Mouse (Mus musculus) skeletal muscle tissue, adult 2 months (tissue): ENCODE data around the gene Rxfp1.
"Not testable (repeated sequence)": the region's sequence is repeated elsewhere in the genome, so short reads cannot be mapped to it uniquely, and the experiment has no call there.

Source experiments
- DNase-seq: peaks from one replicate; pipeline ENCODE4 v3.0.0-alpha.2; 2012; ENCODE audit warnings: low read depth, low spot score

Gene Rxfp1

GRCm38 (mm10) chr3:79737780-79738179 lies at the start of gene Rxfp1:
Gene Rxfp1 (minus strand): TSS chr3:79737880.
- no peak for DNase-seq

- DNase-seq = no peak
Observed at GRCm38 (mm10) chr3:79784362-79784736, 46.7 kb upstream of the Rxfp1 start.

- DNase-seq = peak; percentile 34
Observed at GRCm38 (mm10) chr3:79783630-79784361, 46.1 kb upstream of the Rxfp1 start.

GRCm38 (mm10) chr3:79772701-79773100 lies 35.0 kb upstream of the Rxfp1 start:
- DNase-seq = peak; percentile 62

- DNase-seq = no peak
Observed at GRCm38 (mm10) chr3:79753736-79754135, 16.1 kb upstream of the Rxfp1 start.

- DNase-seq = no peak
Observed at GRCm38 (mm10) chr3:79746585-79746984, 8.9 kb upstream of the Rxfp1 start.

GRCm38 (mm10) chr3:79745101-79745500 lies 7.4 kb upstream of the Rxfp1 start:
- no peak for DNase-seq

- peak; percentile 13 for DNase-seq
Observed at GRCm38 (mm10) chr3:79744415-79744814, 6.7 kb upstream of the Rxfp1 start.

- DNase-seq = no peak
Observed at GRCm38 (mm10) chr3:79740351-79740750, 2.7 kb upstream of the Rxfp1 start.

GRCm38 (mm10) chr3:79738451-79738850 lies 771 bp upstream of the Rxfp1 start:
- DNase-seq = no peak

GRCm38 (mm10) chr3:79726506-79727075 lies 11.1 kb downstream of the Rxfp1 start:
- no peak for DNase-seq

GRCm38 (mm10) chr3:79720756-79721484 lies 16.8 kb downstream of the Rxfp1 start:
- DNase-seq = no peak

GRCm38 (mm10) chr3:79706436-79706835 lies 31.2 kb downstream of the Rxfp1 start:
- DNase-seq = no peak

GRCm38 (mm10) chr3:79703135-79703534 lies 34.5 kb downstream of the Rxfp1 start:
- no peak for DNase-seq

- DNase-seq = no peak
Observed at GRCm38 (mm10) chr3:79691957-79692356, 45.7 kb downstream of the Rxfp1 start.

- peak; percentile 83 for DNase-seq
Observed at GRCm38 (mm10) chr3:79690111-79690651, 47.5 kb downstream of the Rxfp1 start.

- not testable (repeated sequence) for DNase-seq
Observed at GRCm38 (mm10) chr3:79688101-79688500, 49.6 kb downstream of the Rxfp1 start.

- DNase-seq = no peak
Observed at GRCm38 (mm10) chr3:79683529-79683928, 54.2 kb downstream of the Rxfp1 start.

- DNase-seq = no peak
Observed at GRCm38 (mm10) chr3:79682351-79683132, 55.1 kb downstream of the Rxfp1 start.

- no peak for DNase-seq
Observed at GRCm38 (mm10) chr3:79676411-79676810, 61.3 kb downstream of the Rxfp1 start.

- DNase-seq = no peak
Observed at GRCm38 (mm10) chr3:79674641-79675040, 63.0 kb downstream of the Rxfp1 start.

GRCm38 (mm10) chr3:79673082-79673481 lies 64.6 kb downstream of the Rxfp1 start:
- peak; percentile 45 for DNase-seq
